Mouse (Mus musculus) bone marrow macrophage, adult 2 months (primary cell): Measurements from ENCODE around the gene Casp7. TPM values are rescaled to one million over a fixed set of nuclear protein-coding genes. Genes with fewer than 3 reads are reported as not detected.

Experiments
- H3K27ac ChIP-seq: 2 replicates; pipeline ENCODE4 v1.5.1; 2012; ENCODE audit warnings: low read depth, low read length; ENCODE audit not compliant: insufficient read depth
- H3K4me1 ChIP-seq: 2 replicates; pipeline ENCODE4 v1.6.1; 2012; ENCODE audit warnings: low read length; ENCODE audit not compliant: control insufficient read depth, insufficient read depth
- H3K4me3 ChIP-seq: 2 replicates; pipeline ENCODE4 v1.5.1; 2012; ENCODE audit warnings: mild to moderate bottlenecking, low read length, moderate library complexity; ENCODE audit not compliant: insufficient read depth
- CTCF ChIP-seq: IDR thresholded peaks from 2 replicates; pipeline ENCODE4 v1.5.1; 2012; ENCODE audit warnings: low read depth, mild to moderate bottlenecking, low read length, moderate library complexity
- POLR2A ChIP-seq: IDR thresholded peaks from 2 replicates; pipeline ENCODE4 v1.6.1; 2012; ENCODE audit warnings: mild to moderate bottlenecking, low read depth, low read length, borderline replicate concordance
- polyA plus RNA-seq: library from polyadenylated mRNA; stranded (reverse); fragments of >200 nt; gene quantifications from 2 replicates; pipeline ENCODE4 v1.2.4, GENCODE M21; 2012; ENCODE audit not compliant: missing spikeins, insufficient read depth, insufficient read length

Casp7 gene
- polyA plus RNA-seq, 1 experiment = 17.6 TPM

DNA sequence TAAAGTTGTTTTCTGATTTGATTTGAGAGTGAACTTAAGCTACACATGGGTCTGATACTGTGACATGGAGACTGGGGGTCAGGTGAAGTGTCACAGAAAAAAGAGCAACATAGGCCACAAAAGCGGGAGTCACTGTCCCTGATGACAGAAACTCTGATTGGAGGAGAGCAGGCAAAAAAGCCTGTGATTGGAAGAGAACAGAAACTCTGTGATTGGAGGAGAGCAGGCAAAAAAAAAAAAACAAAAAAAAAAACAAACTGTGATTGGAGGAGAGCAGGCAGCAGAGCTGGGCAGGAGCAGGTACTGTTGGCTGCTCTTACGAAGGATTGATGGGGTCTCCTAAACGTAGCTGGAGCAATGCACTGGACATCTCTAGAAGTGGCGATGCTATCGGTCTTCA is 11.4 kb upstream of the Casp7 start:
- TF ChIP-seq CTCF (no peak), POLR2A (no peak)
- Histone ChIP-seq H3K4me1 (peaks cover 14% of the 10 kb centered on the region), H3K27ac (no peak overlapping the region), H3K4me3 (no peak overlapping the region)

DNA sequence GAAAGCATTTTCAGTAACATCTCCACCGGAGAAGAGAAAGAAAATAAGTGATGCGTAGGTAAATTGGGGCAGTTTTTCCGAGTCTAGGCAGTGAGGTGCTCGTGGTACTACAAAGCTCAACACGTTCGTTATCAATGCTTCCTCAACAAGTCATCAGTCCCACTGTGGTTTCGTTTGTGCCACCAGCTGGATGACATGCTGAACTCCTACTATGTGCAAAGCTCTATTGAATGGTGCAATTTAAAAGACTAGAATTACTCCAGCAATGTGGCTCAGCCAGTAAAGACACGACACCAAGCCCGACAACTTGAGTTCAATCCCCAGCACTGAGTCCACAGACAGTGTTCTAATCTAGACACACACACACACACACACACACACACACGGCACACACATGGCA is 10.8 kb upstream of the Casp7 start:
- Histone ChIP-seq H3K27ac (no peak overlapping the region), H3K4me1 (peaks cover 16% of the 10 kb centered on the region), H3K4me3 (no peak overlapping the region)
- no peak for TF ChIP-seq POLR2A
- no peak for TF ChIP-seq CTCF

DNA sequence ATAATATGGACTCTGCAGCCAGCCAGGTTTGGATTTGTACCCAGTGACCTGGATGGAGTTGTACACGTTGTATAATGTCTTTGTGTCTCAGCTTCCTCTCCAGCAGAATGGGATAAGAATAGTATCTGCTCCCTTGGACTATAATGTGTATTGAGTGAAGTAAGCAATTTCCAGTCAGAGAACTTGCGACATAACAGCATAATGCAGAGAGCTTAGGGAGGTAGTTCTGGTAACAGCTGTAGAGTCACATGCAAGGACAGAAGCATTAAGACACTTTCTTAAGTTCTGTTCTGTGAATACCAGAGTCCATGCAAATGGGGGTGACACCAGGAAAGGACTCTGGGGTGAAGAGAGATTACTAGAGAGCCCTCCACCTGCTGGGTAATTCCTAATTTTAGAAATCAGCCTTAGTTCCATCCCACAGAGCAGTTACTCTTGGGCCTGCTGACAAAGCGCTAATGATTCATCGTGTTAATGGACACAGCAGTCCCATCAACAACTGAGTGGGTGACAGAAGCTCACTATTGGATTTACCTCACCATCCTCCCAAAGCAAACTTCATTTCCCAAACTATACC is 9.1 kb upstream of the Casp7 start:
- H3K4me1 ChIP-seq = peaks cover 26% of the 10 kb centered on the region

DNA sequence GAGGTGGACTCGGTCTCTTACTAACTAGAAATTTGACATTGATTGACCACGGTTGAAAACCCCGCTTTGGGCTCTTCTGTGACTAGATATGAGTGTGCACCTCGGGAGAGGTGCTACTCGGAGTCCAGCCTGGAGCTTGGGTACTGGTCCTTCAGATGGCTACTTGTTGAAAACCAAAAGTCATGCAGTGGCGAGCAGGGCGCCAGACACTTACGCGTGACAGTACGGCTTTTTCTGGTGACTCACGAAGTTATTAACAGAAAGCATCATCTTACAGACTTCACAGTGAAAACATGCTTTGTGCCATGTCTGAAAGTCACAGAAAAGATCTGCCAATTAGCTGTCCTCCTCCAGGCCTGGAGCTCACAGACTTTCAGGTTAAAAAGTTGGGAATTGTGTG is 7.8 kb upstream of the Casp7 start:
- H3K4me1 ChIP-seq = peaks cover 26% of the 10 kb centered on the region
- no peak for TF ChIP-seq CTCF
- no peak for TF ChIP-seq POLR2A

More for the DNA sequence above, 9.1 kb upstream of the Casp7 start:
- TF ChIP-seq CTCF (no peak), POLR2A (no peak)
- Histone ChIP-seq H3K27ac (peak overlapping the region; percentile 63), H3K4me3 (no peak overlapping the region)

DNA sequence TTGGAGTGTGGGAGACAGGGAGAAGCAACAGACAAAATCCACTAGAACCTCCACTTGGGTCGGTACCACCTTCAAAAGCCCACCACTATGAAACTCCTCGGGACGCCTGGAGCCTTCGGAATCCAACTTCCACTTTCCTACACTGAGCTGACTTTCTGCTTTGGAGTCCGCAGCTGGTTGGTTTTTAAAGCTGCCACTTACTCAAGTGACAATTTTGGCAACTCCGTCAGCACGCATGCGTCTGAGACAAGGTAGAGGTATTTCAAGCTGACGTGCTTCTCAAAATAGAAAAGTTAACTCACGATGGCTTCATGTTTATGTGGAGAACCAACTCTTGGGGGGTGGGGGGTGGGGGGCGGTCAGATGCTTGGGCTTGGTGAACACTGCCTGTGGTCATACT is 7.0 kb upstream of the Casp7 start, which contains the start of gene Nrap:
TSS of gene Nrap (minus strand) at position 159 of the 400 bp plus-strand sequence.
- H3K27ac ChIP-seq = no peak within 1 kb of the TSS

More for the DNA sequence above, 7.8 kb upstream of the Casp7 start:
- H3K27ac ChIP-seq = no peak overlapping the region
- no peak overlapping the region for H3K4me3 ChIP-seq

DNA sequence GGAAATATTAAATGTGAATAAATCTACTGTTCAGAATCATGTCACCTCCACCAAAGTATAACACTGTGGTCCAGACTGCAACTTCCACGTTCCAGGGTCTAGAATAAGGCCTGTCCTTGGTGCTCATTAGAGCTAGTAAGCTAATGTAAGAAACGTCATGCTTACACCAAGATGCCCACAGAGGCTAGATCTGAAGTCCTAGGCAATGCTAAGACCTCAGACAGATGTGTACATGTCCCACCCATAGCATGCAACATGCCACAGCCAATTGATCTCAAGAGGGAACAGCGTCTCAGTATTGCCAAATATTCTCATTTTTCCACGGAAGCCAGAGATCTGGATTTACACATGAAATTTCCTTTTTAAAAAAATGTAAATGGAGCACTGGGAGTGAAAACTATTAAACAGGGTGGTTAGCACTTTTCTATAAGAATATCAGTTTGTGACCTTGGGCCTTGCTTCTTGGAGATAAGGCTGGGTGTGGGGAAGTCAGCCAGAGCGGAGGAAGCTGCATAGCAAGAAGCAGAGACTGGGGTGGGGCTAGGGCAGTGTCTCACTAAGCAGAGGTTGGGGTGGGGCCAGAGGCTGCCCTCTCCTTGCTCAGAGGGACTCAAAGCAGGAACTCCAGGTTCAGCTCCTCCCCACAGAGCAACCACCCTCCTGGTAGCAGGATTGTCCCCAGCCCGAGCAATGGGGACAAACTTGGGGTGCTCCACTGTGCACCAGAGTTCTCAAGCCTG is 5.5 kb upstream of the Casp7 start:
- Histone ChIP-seq H3K4me3 (no peak overlapping the region), H3K4me1 (peaks cover 26% of the 10 kb centered on the region), H3K27ac (no peak overlapping the region)
- TF ChIP-seq CTCF (no peak), POLR2A (no peak)

More for the DNA sequence above, 7.0 kb upstream of the Casp7 start, which contains the start of gene Nrap:
- H3K4me3 ChIP-seq = no peak within 1 kb of the TSS
- H3K4me1 ChIP-seq = peaks cover 26% of the 10 kb centered on the region
- no peak for TF ChIP-seq CTCF
- no peak for TF ChIP-seq POLR2A

DNA sequence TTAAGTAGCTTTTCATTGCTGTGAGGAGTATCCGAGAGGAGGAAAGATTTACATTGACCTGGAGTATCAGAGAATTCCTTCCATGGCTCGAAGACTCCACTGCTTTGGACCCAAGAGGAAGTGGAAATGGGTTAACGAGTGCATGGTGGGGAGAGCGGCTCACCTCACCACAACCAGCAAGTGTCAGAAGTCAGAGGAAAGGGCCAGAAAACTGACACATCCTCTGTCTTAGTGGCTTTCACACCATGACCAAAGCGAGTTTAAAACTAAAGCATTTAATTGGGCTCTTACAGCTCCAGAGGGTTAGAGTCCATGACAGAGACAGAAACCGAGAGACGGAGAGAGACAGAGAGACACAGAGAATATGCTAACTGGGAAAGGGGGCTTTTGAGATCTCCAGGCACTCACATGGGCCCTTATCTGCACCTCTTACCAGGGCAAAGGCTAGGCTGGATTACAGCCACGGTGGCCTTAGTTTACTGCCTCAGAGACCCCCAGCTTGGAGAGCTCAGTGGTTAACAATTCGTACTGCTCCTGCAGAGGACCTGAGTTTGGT is 3.5 kb upstream of the Casp7 start:
- no peak overlapping the region for H3K27ac ChIP-seq

DNA sequence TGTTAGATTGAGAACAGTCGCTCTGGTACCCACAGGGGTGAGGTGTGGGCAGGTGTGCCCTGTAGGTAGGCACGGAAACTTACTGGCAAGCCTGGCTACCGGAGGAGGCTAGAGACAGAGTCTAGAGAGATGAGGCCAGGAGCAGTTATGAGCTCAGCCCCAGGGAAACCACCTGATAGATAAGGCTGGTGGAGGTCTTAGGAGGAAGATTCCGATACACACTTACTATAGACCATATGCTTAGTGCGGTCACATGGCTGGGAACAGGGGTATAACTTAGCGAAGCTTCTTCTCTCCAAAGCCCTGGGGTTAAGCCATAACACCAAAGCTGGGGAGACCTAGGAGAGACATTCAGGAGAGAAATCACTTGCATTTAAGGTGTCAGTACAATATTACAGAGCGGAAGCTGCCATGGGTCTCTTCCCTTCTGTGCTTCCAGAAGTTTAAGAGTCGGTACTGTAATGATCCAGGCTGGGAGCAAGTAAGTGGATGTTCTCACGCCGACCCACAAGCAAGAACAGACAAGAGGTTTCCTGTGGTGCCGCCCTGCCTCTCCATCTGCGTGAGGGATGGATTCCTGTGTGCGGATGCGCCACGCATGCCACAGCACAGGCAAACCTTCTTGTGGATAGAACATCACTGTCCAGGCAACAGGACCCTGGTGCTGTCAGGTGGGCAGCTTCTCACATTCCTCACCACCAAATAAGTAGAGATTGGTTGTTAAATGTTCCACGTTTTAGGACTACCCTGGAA is 1.6 kb upstream of the Casp7 start:
- H3K4me3 ChIP-seq = no peak overlapping the region
- peaks cover 25% of the 10 kb centered on the region for H3K4me1 ChIP-seq
- no peak overlapping the region for H3K27ac ChIP-seq
- TF ChIP-seq CTCF (no peak), POLR2A (no peak)

More for the DNA sequence above, 3.5 kb upstream of the Casp7 start:
- Histone ChIP-seq H3K4me1 (peaks cover 24% of the 10 kb centered on the region), H3K4me3 (no peak overlapping the region)
- no peak for TF ChIP-seq POLR2A
- TF ChIP-seq CTCF = no peak

DNA sequence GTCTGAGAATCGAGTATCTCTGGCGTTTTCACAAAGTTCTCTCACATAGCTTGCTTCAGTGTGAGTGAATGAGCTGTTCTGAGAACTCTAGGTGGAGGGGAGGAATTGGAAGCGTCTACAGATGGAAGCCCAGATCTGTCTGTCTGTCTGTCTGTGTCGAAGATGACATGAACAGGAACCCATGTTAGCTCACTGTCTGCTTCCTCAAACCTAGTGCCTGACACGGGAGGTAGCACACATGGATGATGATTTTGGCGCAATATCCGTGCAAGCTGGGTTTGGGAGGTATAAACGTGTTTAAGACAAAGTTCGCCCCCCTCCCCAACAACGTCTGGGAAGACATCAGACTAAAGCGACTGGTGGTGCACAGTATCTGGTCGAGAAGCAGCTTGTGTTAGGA is 702 bp upstream of the Casp7 start:
- Histone ChIP-seq H3K4me3 (peak overlapping the region; percentile 73), H3K4me1 (peaks cover 22% of the 10 kb centered on the region), H3K27ac (no peak overlapping the region)

More for the DNA sequence above, 702 bp upstream of the Casp7 start:
- no peak for TF ChIP-seq POLR2A
- TF ChIP-seq CTCF = no peak
